Mouse (Mus musculus): ENCODE measurements around the gene Tmem254c. TPM values are rescaled to one million over a fixed set of nuclear protein-coding genes. Genes with fewer than 3 reads are reported as not detected.
"Not testable (repeated sequence)": the region's sequence is repeated elsewhere in the genome, so short reads cannot be mapped to it uniquely, and the experiment has no call there.

Tmem254c gene
- total RNA-seq (2021): 4.7 and 7.0 TPM in 2 replicates
- long read RNA-seq, experiment 1, transcript Tmem254c-202 (4 exons, 1,211 nt): major isoform, 14 of 17 reads
- long read RNA-seq, experiment 1, partial matches to known transcripts: 1 of 17 reads
- long read RNA-seq, experiment 1, other reads (novel, unspliced or antisense): 0 of 17 reads
- long read RNA-seq, experiment 2, transcript Tmem254c-202 (4 exons, 1,211 nt): major isoform, 7 of 11 reads
- long read RNA-seq, experiment 2, partial matches to known transcripts: 0 of 11 reads
- long read RNA-seq, experiment 2, other reads (novel, unspliced or antisense): 1 of 11 reads

- not testable (repeated sequence) for DNase-seq
Observed at GRCm38 (mm10) chr14:26067325-26067633, at the start of gene Tmem254c. Gene Tmem254c (minus strand): TSS chr14:26067355.

- not testable (repeated sequence) for DNase-seq
Observed at GRCm38 (mm10) chr14:26097622-26098021, 30.5 kb upstream of the Tmem254c start.

- not testable (repeated sequence) for DNase-seq
Observed at GRCm38 (mm10) chr14:26081997-26082396, 14.8 kb upstream of the Tmem254c start, which contains the start of gene Cphx3. Gene Cphx3 (plus strand): TSS chr14:26082297.

- not testable (repeated sequence) for DNase-seq
Observed at GRCm38 (mm10) chr14:26081216-26081615, 14.1 kb upstream of the Tmem254c start, which contains the start of gene Cphx2. Gene Cphx2 (plus strand): TSS chr14:26081516.

GRCm38 (mm10) chr14:26076620-26077390, 9.7 kb upstream of the Tmem254c start:
- DNase-seq: not testable (repeated sequence)

GRCm38 (mm10) chr14:26066574-26067324, 406 bp downstream of the Tmem254c start:
- DNase-seq: not testable (repeated sequence)

- DNase-seq: not testable (repeated sequence)
Observed at GRCm38 (mm10) chr14:26059362-26059761, 7.8 kb downstream of the Tmem254c start.

- DNase-seq: not testable (repeated sequence)
Observed at GRCm38 (mm10) chr14:26058184-26058583, 9.0 kb downstream of the Tmem254c start.

GRCm38 (mm10) chr14:26048767-26049166, 18.4 kb downstream of the Tmem254c start:
- DNase-seq: not testable (repeated sequence)

GRCm38 (mm10) chr14:26047026-26047425, 20.1 kb downstream of the Tmem254c start:
- not testable (repeated sequence) for DNase-seq

- DNase-seq: not testable (repeated sequence)
Observed at GRCm38 (mm10) chr14:26045007-26045406, 22.1 kb downstream of the Tmem254c start.

GRCm38 (mm10) chr14:26042611-26043010, 24.5 kb downstream of the Tmem254c start, which contains the start of gene Gm9780:
Gene Gm9780 (minus strand): TSS chr14:26042711.
- DNase-seq: not testable (repeated sequence)

GRCm38 (mm10) chr14:26035439-26035838, 31.7 kb downstream of the Tmem254c start:
- DNase-seq: not testable (repeated sequence)

GRCm38 (mm10) chr14:26034364-26034763, 32.8 kb downstream of the Tmem254c start:
- not testable (repeated sequence) for DNase-seq

- DNase-seq: not testable (repeated sequence)
Observed at GRCm38 (mm10) chr14:26025653-26026052, 41.5 kb downstream of the Tmem254c start.

GRCm38 (mm10) chr14:26022831-26023230, 44.3 kb downstream of the Tmem254c start:
- not testable (repeated sequence) for DNase-seq

- DNase-seq: not testable (repeated sequence)
Observed at GRCm38 (mm10) chr14:26021555-26021954, 45.6 kb downstream of the Tmem254c start.

GRCm38 (mm10) chr14:26016414-26016813, 50.7 kb downstream of the Tmem254c start:
- DNase-seq: not testable (repeated sequence)

Data from adrenal gland, postnatal 14 days (tissue).